In genomic region chr1:128595528-128595927, GRCm38 (mm10) we compare ENCODE assay signal across 18 mouse cellular contexts. TPM values are rescaled to one million over a fixed set of nuclear protein-coding genes. Genes with fewer than 3 reads are reported as not detected.
A peak's percentile ranks its signal among the peaks of the same experiment; 100 is the strongest.
DNase-seq lines count a peak whose midpoint lies in the region; ATAC-seq and TF ChIP-seq lines count a peak whose summit lies in the region.
"Had no signal": no experiment of that assay in that cellular context is flagged by ENCODE, and none has a peak within 500 bp of the region (broad histone marks: within the 10 kb centered on the region; RNA-seq: fewer than 3 reads in every experiment).

No protein-coding gene starts in this region.

- no peaks in the 10 kb centered on the region for H3K9me3 ChIP-seq in forebrain, embryonic 10.5 days
- no peaks in the 10 kb centered on the region for H3K9me3 ChIP-seq in forebrain, embryonic 15.5 days
- H3K9me3 ChIP-seq in midbrain, embryonic 10.5 days (replicated peaks) = no peaks in the 10 kb centered on the region
- H3K9me3 ChIP-seq in midbrain, embryonic 16.5 days (replicated peaks; ENCODE audit: control insufficient read depth, low read length, poor library complexity, severe bottlenecking) = no peaks in the 10 kb centered on the region
- H3K9me3 ChIP-seq in forebrain, postnatal 0 days (ENCODE audit: low read length) = no peaks in the 10 kb centered on the region
- H3K9me3 ChIP-seq in midbrain, embryonic 14.5 days (ENCODE audit: control insufficient read depth, low read length) = no peaks in the 10 kb centered on the region
- H3K9me3 ChIP-seq: heart, embryonic 12.5 days had no signal

- no peak overlapping the region for H3K9ac ChIP-seq in forebrain, embryonic 15.5 days (replicated peaks)
- H3K9ac ChIP-seq in midbrain, embryonic 16.5 days (ENCODE audit: low read depth, low read length) = no peak overlapping the region
- no peak overlapping the region for H3K9ac ChIP-seq in forebrain, postnatal 0 days
- no peak overlapping the region for H3K9ac ChIP-seq in midbrain, embryonic 14.5 days (replicated peaks; ENCODE audit: low read length)
- H3K9ac ChIP-seq: heart, embryonic 12.5 days had no signal

- H3K27ac ChIP-seq in forebrain, embryonic 10.5 days = peak overlapping the region; percentile 77
- H3K27ac ChIP-seq in forebrain, embryonic 15.5 days (replicated peaks) = no peak overlapping the region
- peak overlapping the region; percentile 98 for H3K27ac ChIP-seq in midbrain, embryonic 10.5 days (replicated peaks)
- H3K27ac ChIP-seq in midbrain, embryonic 16.5 days (ENCODE audit: low read length) = no peak overlapping the region
- H3K27ac ChIP-seq in forebrain, postnatal 0 days (ENCODE audit: low read depth, low read length) = no peak overlapping the region
- no peak overlapping the region for H3K27ac ChIP-seq in midbrain, embryonic 14.5 days (replicated peaks; ENCODE audit: low read depth, low read length)

- no peak overlapping the region for H3K4me2 ChIP-seq in forebrain, embryonic 15.5 days (replicated peaks)
- no peak overlapping the region for H3K4me2 ChIP-seq in midbrain, embryonic 16.5 days (ENCODE audit: low read length)
- H3K4me2 ChIP-seq in forebrain, postnatal 0 days (ENCODE audit: low read depth) = no peak overlapping the region; the same call in 1 of the 2 replicates
- H3K4me2 ChIP-seq in midbrain, embryonic 14.5 days (ENCODE audit: low read length) = 0 out of 2 replicates have a peak overlapping the region, but pooled peaks have one; percentile 5
- H3K4me2 ChIP-seq: heart, embryonic 12.5 days; liver, embryonic 11.5 days had no signal

- no peak for ATAC-seq in forebrain, embryonic 15.5 days (replicated peaks)
- ATAC-seq in midbrain, embryonic 16.5 days = no peak
- no peak for ATAC-seq in forebrain, postnatal 0 days
- ATAC-seq in midbrain, embryonic 14.5 days (ENCODE audit: low FRiP score, low TSS enrichment) = no peak

- peak overlapping the region; percentile 5; the same call in 1 of the 2 replicates for H3K4me3 ChIP-seq in forebrain, embryonic 10.5 days
- H3K4me3 ChIP-seq in forebrain, embryonic 15.5 days = no peak overlapping the region
- 0 out of 2 replicates have a peak overlapping the region, but pooled peaks have one; percentile 20 for H3K4me3 ChIP-seq in midbrain, embryonic 10.5 days
- no peak overlapping the region for H3K4me3 ChIP-seq in midbrain, embryonic 16.5 days (ENCODE audit: low read depth, low read length)
- H3K4me3 ChIP-seq in forebrain, postnatal 0 days (ENCODE audit: low read depth, low read length) = no peak overlapping the region
- no peak overlapping the region for H3K4me3 ChIP-seq in midbrain, embryonic 14.5 days (replicated peaks; ENCODE audit: low read depth, low read length)
- H3K4me3 ChIP-seq: heart, embryonic 12.5 days had no signal

- no peak for TF ChIP-seq CTCF in forebrain, postnatal 0 days (IDR thresholded peaks at IDR 0.05; ENCODE audit: low read depth)

- H3K4me1 ChIP-seq in forebrain, embryonic 10.5 days = peaks cover 60% of the 10 kb centered on the region
- peaks cover 51% of the 10 kb centered on the region for H3K4me1 ChIP-seq in forebrain, embryonic 15.5 days
- peaks cover 74% of the 10 kb centered on the region for H3K4me1 ChIP-seq in midbrain, embryonic 10.5 days
- peaks cover 42% of the 10 kb centered on the region for H3K4me1 ChIP-seq in midbrain, embryonic 16.5 days (ENCODE audit: control insufficient read depth, insufficient read depth, low read length)
- H3K4me1 ChIP-seq in forebrain, postnatal 0 days (ENCODE audit: insufficient read depth) = peaks cover 32% of the 10 kb centered on the region
- H3K4me1 ChIP-seq in midbrain, embryonic 14.5 days (ENCODE audit: control insufficient read depth, insufficient read depth, low read length) = peaks cover 38% of the 10 kb centered on the region

- H3K27me3 ChIP-seq in forebrain, embryonic 10.5 days (ENCODE audit: poor library complexity, severe bottlenecking) = peaks cover 38% of the 10 kb centered on the region
- H3K27me3 ChIP-seq in forebrain, embryonic 15.5 days = no peaks in the 10 kb centered on the region
- no peaks in the 10 kb centered on the region; the same call in 1 of the 2 replicates for H3K27me3 ChIP-seq in midbrain, embryonic 10.5 days (ENCODE audit: low read depth, poor library complexity, severe bottlenecking)
- H3K27me3 ChIP-seq in midbrain, embryonic 16.5 days (ENCODE audit: control insufficient read depth, insufficient read depth, low read depth, low read length) = no peaks in the 10 kb centered on the region
- H3K27me3 ChIP-seq in forebrain, postnatal 0 days (ENCODE audit: insufficient read depth, low read length) = no peaks in the 10 kb centered on the region
- H3K27me3 ChIP-seq in midbrain, embryonic 14.5 days (ENCODE audit: control insufficient read depth, insufficient read depth, low read length) = no peaks in the 10 kb centered on the region
- H3K27me3 ChIP-seq: CH12.LX had no signal

- 4% methylated on average over 6 of the region's 6 CpGs for WGBS in forebrain, embryonic 10.5 days
- 3% methylated on average over 6 of the region's 6 CpGs for WGBS in forebrain, embryonic 15.5 days
- WGBS in midbrain, embryonic 10.5 days = 7% methylated on average over 6 of the region's 6 CpGs
- WGBS in midbrain, embryonic 16.5 days = 3% methylated on average over 6 of the region's 6 CpGs
- 7% methylated on average over 6 of the region's 6 CpGs for WGBS in forebrain, postnatal 0 days
- 2% methylated on average over 6 of the region's 6 CpGs for WGBS in midbrain, embryonic 14.5 days

- no peak for DNase-seq in forebrain, embryonic 10.5 days (ENCODE audit: extremely low spot score, low spot score)
- peak; percentile 22 for DNase-seq in midbrain, embryonic 10.5 days (ENCODE audit: low spot score)
- peak; percentile 52 for DNase-seq in forebrain, postnatal 0 days
- peak; percentile 51 for DNase-seq in midbrain, embryonic 14.5 days
- DNase-seq in right cerebral cortex, postnatal 14 days = no peak
- no peak for DNase-seq in gastrocnemius, postnatal 4 days (ENCODE audit: low spot score in 2 of 2)
- DNase-seq: cerebellum, adult 11 months; gastrocnemius, postnatal 14 days; heart, postnatal 4 days; kidney, adult 18-20 months; kidney, postnatal 14 days; lung, postnatal 14 days; right cerebral cortex, postnatal 25 days had no signal

- H3K36me3 ChIP-seq in forebrain, embryonic 10.5 days (replicated peaks) = no peaks in the 10 kb centered on the region
- H3K36me3 ChIP-seq in forebrain, embryonic 15.5 days = no peaks in the 10 kb centered on the region
- H3K36me3 ChIP-seq in midbrain, embryonic 10.5 days = no peaks in the 10 kb centered on the region
- no peaks in the 10 kb centered on the region for H3K36me3 ChIP-seq in midbrain, embryonic 16.5 days (ENCODE audit: control insufficient read depth, insufficient read depth, low read length)
- no peaks in the 10 kb centered on the region for H3K36me3 ChIP-seq in forebrain, postnatal 0 days (ENCODE audit: insufficient read depth)
- no peaks in the 10 kb centered on the region for H3K36me3 ChIP-seq in midbrain, embryonic 14.5 days (ENCODE audit: control insufficient read depth, insufficient read depth, low read length)
- H3K36me3 ChIP-seq: heart, embryonic 12.5 days had no signal

RNA-seq across cellular contexts. Expression of gene Cxcr4, which starts 3.4 kb away (rescaled TPM):
- 6.6 and 7.9 TPM in 2 replicates for polyA plus RNA-seq in forebrain, embryonic 10.5 days (2016; fragmentation: Nextera tagmentation; extraction: Ambion mirVana)
- polyA plus RNA-seq in forebrain, embryonic 15.5 days (2015; fragmentation: Nextera tagmentation; extraction: Ambion mirVana) = 10.7 and 11.0 TPM in 2 replicates
- 18.6 and 20.2 TPM in 2 replicates for polyA plus RNA-seq in midbrain, embryonic 10.5 days (2016; fragmentation: Nextera tagmentation; extraction: Ambion mirVana)
- 4.0 and 5.6 TPM in 2 replicates for polyA plus RNA-seq in midbrain, embryonic 16.5 days (2015; fragmentation: Nextera tagmentation; extraction: Ambion mirVana)
- total RNA-seq in forebrain, postnatal 0 days (2014; rRNA removed) = 41.3 and 44.9 TPM in 2 replicates
- 4.9 and 5.8 TPM in 2 replicates for polyA plus RNA-seq in forebrain, postnatal 0 days (2015; fragmentation: Nextera tagmentation; extraction: Ambion mirVana)
- 10.2 and 12.3 TPM in 2 replicates for polyA plus RNA-seq in midbrain, embryonic 14.5 days (2014; fragmentation: Nextera tagmentation; extraction: Ambion mirVana)
- 10 to 100 TPM; 20.4 to 24.2 TPM for total RNA-seq in gastrocnemius, postnatal 4 days (2021)

Comparison
In these comparisons a context has a peak if more than half of its experiments do, and no peak if none do; other contexts are left out.
1. DNase-seq: peak in midbrain, embryonic 10.5 days (single experiment), forebrain, postnatal 0 days (single experiment) and midbrain, embryonic 14.5 days (single experiment); none in forebrain, embryonic 10.5 days (single experiment), right cerebral cortex, postnatal 14 days (single experiment) and gastrocnemius, postnatal 4 days (0 of 2).
2. H3K27ac ChIP-seq: peak in forebrain, embryonic 10.5 days (single experiment) and midbrain, embryonic 10.5 days (single experiment); none in forebrain, embryonic 15.5 days (single experiment), midbrain, embryonic 16.5 days (single experiment), forebrain, postnatal 0 days (single experiment) and midbrain, embryonic 14.5 days (single experiment).
3. H3K4me3 ChIP-seq: peak in forebrain, embryonic 10.5 days (single experiment) and midbrain, embryonic 10.5 days (single experiment); none in forebrain, embryonic 15.5 days (single experiment), midbrain, embryonic 16.5 days (single experiment), forebrain, postnatal 0 days (single experiment) and midbrain, embryonic 14.5 days (single experiment).